Mouse (Mus musculus) liver, adult 2 months (tissue): ENCODE measurements around the gene Emsy. TPM values are rescaled to one million over a fixed set of nuclear protein-coding genes. Genes with fewer than 3 reads are reported as not detected.

Source experiments
- DNase-seq: peaks from one replicate; pipeline ENCODE4 v3.0.0-alpha.2; 2011; ENCODE audit warnings: low read depth, low spot score; ENCODE audit errors: extremely low read depth
- H3K27ac ChIP-seq: fragments of 200-500 bp; replicated peaks from 2 replicates; pipeline ENCODE4 v1.5.1; 2012; ENCODE audit warnings: low read depth, mild to moderate bottlenecking, control low read depth, inconsistent platforms, low read length; ENCODE audit not compliant: insufficient read depth
- H3K27me3 ChIP-seq: fragments of 200-500 bp; 2 replicates; pipeline ENCODE4 v1.6.1; 2012; ENCODE audit warnings: mild to moderate bottlenecking, moderate library complexity, low read length, inconsistent platforms; ENCODE audit not compliant: control insufficient read depth, insufficient read depth
- H3K36me3 ChIP-seq: fragments of 200-500 bp; 2 replicates; pipeline ENCODE4 v1.6.1; 2012; ENCODE audit warnings: low read length, inconsistent platforms; ENCODE audit not compliant: control insufficient read depth, insufficient read depth
- H3K4me1 ChIP-seq: fragments of 200-500 bp; 2 replicates; pipeline ENCODE4 v1.6.1; 2011; ENCODE audit warnings: low read length; ENCODE audit not compliant: control insufficient read depth, insufficient read depth
- H3K4me3 ChIP-seq: fragments of 200-500 bp; 2 replicates; pipeline ENCODE4 v1.5.1; 2011; ENCODE audit warnings: low read depth, mild to moderate bottlenecking, control low read depth, low read length, moderate library complexity; ENCODE audit not compliant: insufficient read depth
- H3K79me2 ChIP-seq: fragments of 200-500 bp; 2 replicates; pipeline ENCODE4 v1.6.1; 2012; ENCODE audit warnings: inconsistent platforms, mild to moderate bottlenecking, low read length, moderate library complexity; ENCODE audit not compliant: control insufficient read depth, insufficient read depth
- H3K9ac ChIP-seq: fragments of 200-500 bp; 2 replicates; pipeline ENCODE4 v1.6.1; 2012; ENCODE audit warnings: low read depth, mild to moderate bottlenecking, control low read depth, inconsistent platforms, low read length
- CTCF ChIP-seq: fragments of 200-500 bp; IDR thresholded peaks from 2 replicates; pipeline ENCODE4 v1.5.1; 2011; ENCODE audit warnings: low read depth, low read length, control low read depth
- POLR2A ChIP-seq: fragments of 200-500 bp; IDR thresholded peaks from 2 replicates; pipeline ENCODE4 v1.6.1; 2011; ENCODE audit warnings: low read length, control low read depth; ENCODE audit not compliant: insufficient read depth; ENCODE audit errors: extremely low read depth
- WGBS: fragments of 180-500 bp; shearing (Covaris S2); methylation state at CpG from one replicate; pipeline ENCODE4 v1.1.7; 2018; 5-methylcytosine and 5-hydroxymethylcytosine counted together
- polyA plus RNA-seq: library from polyadenylated mRNA; depleted of rRNA; stranded (reverse); fragments of >200 nt; gene quantifications from 2 replicates; pipeline ENCODE4 v1.2.3, GENCODE M21; 2012
- total RNA-seq: library from RNA; depleted of rRNA; stranded (reverse); fragments of >200 nt; gene quantifications from 2 replicates; pipeline ENCODE4 v1.2.3, GENCODE M21; 2014

The Emsy gene
- total and polyA plus RNA-seq, 2 experiments, result 7.9 to 10.9 TPM

DNA sequence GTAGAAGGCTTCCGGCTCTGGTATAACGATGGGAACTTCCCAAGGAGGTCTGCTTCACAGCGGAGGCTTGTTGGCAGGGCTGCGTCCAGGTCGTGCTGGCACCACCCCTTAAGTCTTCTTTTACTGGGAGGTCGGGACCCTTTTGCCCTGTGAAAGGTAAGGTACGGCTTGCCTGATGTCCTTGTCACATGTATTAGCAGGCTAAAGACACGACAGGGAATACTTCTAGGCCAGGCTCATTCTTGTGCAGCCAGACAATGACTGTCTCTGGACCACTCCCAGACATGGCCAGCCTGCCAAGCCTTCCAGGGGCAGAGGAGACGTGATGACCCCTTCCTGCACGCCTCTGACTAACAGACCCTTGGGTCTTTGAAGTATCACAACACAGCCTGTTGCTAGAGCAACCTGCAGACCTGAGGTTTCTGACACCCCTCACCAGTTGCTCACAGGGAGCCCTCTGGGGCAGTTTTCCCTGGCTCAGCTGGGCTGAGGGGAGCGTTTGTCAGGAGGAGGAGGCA is 112.7 kb downstream of the Emsy start:
- Histone ChIP-seq H3K4me1 (no peaks in the 10 kb centered on the region), H3K27me3 (no peaks in the 10 kb centered on the region), H3K4me3 (no peak overlapping the region), H3K79me2 (no peaks in the 10 kb centered on the region), H3K27ac (no peak overlapping the region), H3K36me3 (no peaks in the 10 kb centered on the region), H3K9ac (no peak overlapping the region)
- DNase-seq, result no peak
- TF ChIP-seq CTCF (no peak), POLR2A (no peak)
- WGBS, result 79% methylated on average over 11 of the region's 11 CpGs

DNA sequence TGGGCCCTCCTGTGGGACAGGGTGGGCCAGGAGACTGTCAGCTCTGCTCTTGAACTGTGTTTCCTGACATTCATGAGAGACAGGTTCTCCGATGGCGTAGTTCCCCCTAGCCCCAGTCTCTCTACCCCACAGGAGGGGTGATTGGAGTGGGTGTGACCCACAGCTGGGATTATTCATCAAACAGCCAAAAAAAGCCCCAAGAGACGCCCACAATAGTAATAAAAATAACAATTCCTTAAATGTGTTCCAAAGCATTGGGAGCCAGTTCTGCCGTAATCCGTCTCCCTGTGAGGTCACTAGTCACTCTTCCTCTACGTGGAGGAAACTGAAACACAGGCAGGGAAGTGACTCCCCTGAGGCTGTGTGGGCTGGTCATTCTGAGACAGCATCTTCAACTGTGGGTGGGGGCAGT is 113.8 kb downstream of the Emsy start:
- no peaks in the 10 kb centered on the region for H3K36me3 ChIP-seq
- TF ChIP-seq POLR2A (no peak), CTCF (no peak)
- no peak overlapping the region for H3K4me3 ChIP-seq
- no peak overlapping the region for H3K9ac ChIP-seq
- DNase-seq, result no peak
- 83% methylated on average over 6 of the region's 6 CpGs for WGBS
- no peaks in the 10 kb centered on the region for H3K27me3 ChIP-seq
- no peak overlapping the region for H3K27ac ChIP-seq
- no peaks in the 10 kb centered on the region for H3K79me2 ChIP-seq
- H3K4me1 ChIP-seq, result no peaks in the 10 kb centered on the region; the same call in 1 of the 2 replicates

DNA sequence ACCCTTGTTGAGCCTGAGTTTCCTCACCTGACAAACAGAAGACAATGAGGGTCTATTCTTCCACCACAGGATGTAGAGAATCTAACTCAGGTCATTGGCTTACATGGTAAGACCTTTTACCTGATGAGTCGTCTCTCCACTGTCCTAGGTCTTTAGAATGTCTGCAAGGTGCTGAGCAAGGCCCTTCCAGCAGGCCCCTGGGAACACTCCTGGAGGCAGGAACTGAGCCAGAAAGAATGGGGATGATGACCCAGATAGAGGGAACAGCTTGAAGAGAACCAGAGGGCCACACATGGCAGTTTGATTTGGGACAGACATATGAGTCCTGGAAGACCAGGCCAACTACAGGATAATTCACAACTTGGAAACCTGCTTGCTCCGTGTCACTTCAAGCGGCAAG is 114.3 kb downstream of the Emsy start:
- no peaks in the 10 kb centered on the region for H3K36me3 ChIP-seq
- H3K79me2 ChIP-seq, result no peaks in the 10 kb centered on the region

DNA sequence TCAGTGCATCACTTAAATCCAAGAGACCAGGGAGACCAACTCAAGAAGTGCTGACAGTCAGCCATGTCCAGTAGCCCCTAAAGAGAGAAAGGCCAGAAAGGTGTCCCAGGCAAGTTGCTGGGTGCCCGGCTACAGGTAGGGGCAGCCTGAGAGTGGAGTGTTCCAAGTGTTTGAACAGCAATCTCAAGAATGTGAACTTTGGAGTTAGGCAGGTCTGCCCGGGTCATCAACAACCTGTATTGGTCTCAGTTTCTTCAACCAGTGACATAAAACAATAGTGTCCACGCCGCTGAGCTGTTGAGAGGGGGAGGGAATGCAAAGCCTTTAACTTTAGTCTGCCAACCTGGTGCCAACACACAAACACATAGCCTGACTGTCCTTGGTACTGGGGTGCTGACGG is 115.0 kb downstream of the Emsy start:
- Histone ChIP-seq H3K27ac (no peak overlapping the region), H3K36me3 (no peaks in the 10 kb centered on the region), H3K4me3 (no peak overlapping the region), H3K9ac (no peak overlapping the region), H3K79me2 (no peaks in the 10 kb centered on the region), H3K4me1 (no peaks in the 10 kb centered on the region; the same call in 1 of the 2 replicates), H3K27me3 (no peaks in the 10 kb centered on the region)
- no peak for TF ChIP-seq CTCF
- no peak for TF ChIP-seq POLR2A
- no peak for DNase-seq
- WGBS, result 61% methylated on average over 5 of the region's 5 CpGs

More for the DNA sequence above, 114.3 kb downstream of the Emsy start:
- TF ChIP-seq CTCF (no peak), POLR2A (no peak)
- Histone ChIP-seq H3K4me3 (no peak overlapping the region), H3K27ac (no peak overlapping the region), H3K27me3 (no peaks in the 10 kb centered on the region), H3K9ac (no peak overlapping the region), H3K4me1 (no peaks in the 10 kb centered on the region; the same call in 1 of the 2 replicates)
- no peak for DNase-seq
- 96% methylated on average over 3 of the region's 3 CpGs for WGBS

DNA sequence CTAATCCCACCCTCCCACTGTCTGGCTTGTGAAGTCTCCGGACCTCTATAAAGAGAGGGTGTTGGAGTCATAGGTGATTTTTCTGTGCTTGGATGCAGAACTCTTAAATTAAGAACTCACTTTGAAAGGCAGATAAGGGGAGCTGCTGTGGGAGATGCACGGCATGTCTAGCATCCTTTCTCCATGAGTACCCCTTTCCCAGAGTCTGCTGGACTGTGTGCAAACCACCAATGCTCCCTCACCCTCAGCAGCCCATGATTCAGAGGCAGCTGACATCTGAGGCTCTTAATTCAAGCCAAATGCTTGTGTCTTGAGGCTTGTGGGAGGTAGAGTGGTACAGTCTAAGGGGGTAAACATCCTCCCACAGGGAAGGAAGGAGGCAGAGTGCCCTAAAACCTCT is 115.7 kb downstream of the Emsy start:
- Histone ChIP-seq H3K79me2 (no peaks in the 10 kb centered on the region), H3K27ac (no peak overlapping the region), H3K27me3 (no peaks in the 10 kb centered on the region), H3K4me3 (no peak overlapping the region), H3K4me1 (no peaks in the 10 kb centered on the region; the same call in 1 of the 2 replicates), H3K9ac (no peak overlapping the region), H3K36me3 (no peaks in the 10 kb centered on the region)
- TF ChIP-seq POLR2A (no peak), CTCF (no peak)
- no peak for DNase-seq
- WGBS, result 92% methylated on average over 2 of the region's 2 CpGs

DNA sequence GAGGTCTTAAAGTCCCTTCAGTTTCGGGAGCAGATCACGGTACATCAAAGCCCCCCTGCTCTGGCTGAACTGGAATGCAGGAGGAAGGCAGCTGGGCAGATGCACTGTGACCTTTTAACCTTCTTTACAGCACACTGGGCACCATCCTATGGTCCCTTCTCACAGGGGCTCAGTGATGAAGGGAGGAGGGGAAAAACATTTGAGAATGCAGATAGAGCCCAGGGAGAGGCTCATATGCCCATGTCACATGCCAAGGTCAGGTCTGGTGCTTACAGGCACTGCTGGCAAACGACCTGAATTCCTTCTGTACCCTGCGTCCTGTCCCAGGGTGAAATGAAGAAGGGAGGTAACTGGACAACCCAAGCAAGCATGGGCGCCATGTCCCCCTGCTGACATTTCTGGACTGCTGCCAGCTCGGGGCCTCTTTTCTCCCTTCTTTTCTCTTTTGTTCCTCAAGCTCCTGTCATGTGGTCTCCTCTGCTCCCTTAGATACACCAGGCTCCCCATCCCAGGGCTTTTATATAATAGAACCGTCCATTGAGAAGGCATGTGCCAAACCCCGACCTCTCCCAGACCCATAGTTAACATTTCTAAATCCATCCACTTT is 118.5 kb downstream of the Emsy start:
- TF ChIP-seq POLR2A, result no peak
- no peak for TF ChIP-seq CTCF
- 66% methylated on average over 8 of the region's 8 CpGs for WGBS
- Histone ChIP-seq H3K27me3 (no peaks in the 10 kb centered on the region), H3K4me1 (no peaks in the 10 kb centered on the region; the same call in 1 of the 2 replicates), H3K4me3 (no peak overlapping the region), H3K27ac (peak overlapping the region; percentile 22), H3K36me3 (no peaks in the 10 kb centered on the region), H3K9ac (no peak overlapping the region), H3K79me2 (no peaks in the 10 kb centered on the region)
- no peak for DNase-seq
